Mouse (Mus musculus) induced T-regulatory cell, adult 2 months (primary cell): ENCODE results near the gene Bbs9.

Source experiments
- DNase-seq: peaks from one replicate; pipeline ENCODE4 v3.0.0-alpha.2; 2012; ENCODE audit warnings: low read depth

The Bbs9 gene

DNA sequence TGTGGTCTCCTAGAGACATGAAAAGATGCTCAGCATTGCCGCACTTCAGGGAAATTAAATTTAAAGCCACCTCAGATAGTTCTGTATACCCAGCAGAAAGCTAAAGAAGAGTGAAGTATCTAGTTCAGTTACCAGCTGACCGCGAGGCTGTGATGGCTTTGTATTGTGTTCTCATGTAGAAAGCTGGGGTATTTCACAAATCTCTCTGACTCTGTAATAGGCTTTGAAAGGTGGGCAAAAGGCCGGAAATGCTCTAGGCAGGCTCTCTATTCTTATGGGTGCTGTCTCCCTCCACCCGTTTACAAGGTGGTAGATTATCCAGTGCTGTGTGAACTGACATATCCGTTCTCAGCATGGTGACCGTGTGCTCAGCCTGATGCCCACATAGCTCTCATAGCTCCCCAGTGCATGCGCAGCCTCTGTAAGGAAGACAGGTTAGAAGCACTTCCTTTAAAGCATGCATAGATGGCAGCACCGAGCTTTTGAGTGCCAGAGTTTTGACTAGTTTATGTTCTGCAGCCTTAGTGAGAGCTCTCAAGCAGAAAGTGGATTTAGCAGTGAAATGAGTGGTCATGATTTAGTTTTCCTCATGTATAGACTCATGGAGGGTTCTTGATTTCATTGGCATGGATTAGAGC lies 57.4 kb downstream of the Bbs9 start:
- peak; percentile 38 for DNase-seq

DNA sequence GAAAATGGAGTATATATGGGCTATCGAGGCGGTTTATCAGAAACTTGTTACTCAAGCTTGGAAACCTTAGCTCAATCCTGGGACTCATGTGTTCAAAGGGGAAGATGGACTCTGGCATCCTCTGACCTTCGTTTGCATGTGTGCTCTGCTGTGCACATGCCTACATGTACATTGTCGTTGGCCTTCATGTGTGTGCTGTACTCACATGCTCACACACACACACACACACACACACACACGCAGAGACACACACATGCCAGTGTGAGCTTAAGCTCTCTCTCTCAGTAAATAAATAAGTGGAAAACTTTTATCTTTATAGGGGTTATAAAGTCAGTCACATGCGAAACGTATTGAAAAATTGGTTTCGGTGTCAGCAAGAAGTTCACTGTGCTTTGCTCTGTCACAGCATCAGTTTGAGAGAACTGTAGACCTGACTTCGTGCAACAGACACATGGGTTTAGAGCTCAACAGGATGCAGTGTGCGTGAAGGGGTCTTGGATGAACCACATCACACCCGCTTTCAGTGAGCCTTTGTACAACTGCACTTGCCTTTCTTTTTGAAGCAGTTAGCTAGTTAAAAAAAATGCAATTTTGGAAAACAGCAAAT lies 62.4 kb downstream of the Bbs9 start:
- no peak for DNase-seq

DNA sequence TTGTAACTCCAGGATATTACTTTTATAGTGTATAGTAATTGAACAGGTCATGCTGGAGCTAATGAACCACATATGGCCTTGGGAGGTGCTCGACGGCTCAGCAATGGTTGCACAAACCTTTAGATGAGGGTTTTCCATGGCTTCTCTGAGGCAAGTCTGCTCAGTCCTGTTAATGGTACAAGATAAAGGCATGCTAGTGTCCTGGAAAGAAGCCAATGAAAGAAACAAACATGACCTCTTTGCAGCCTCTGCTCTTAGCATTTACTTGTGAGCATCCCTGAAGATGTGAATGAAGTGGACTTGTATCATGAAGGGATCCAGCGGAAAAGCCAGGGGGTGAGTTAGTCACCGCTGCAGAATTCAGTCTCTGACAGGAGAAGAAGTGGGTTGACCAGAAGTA lies 64.0 kb downstream of the Bbs9 start:
- DNase-seq = no peak

DNA sequence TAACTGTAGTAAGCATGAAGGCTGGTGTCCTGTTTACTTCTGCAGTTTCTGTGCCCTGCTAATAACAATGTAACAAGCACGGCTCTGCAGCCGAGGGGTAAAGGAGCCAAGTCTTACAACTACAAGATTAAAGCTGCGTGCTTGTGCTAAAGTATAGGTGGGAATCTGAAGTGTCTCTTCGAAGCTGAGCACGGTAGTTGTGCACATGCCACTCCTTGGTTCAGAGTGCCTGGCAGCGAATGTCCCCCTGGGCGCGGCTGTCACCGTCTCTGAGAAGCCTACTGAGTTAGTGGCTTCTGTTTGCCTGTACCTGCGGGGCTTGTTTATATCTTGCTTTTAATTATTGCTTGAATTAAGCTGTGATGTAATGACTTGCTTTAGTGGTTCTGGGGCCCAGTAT lies 65.6 kb downstream of the Bbs9 start:
- no peak for DNase-seq

DNA sequence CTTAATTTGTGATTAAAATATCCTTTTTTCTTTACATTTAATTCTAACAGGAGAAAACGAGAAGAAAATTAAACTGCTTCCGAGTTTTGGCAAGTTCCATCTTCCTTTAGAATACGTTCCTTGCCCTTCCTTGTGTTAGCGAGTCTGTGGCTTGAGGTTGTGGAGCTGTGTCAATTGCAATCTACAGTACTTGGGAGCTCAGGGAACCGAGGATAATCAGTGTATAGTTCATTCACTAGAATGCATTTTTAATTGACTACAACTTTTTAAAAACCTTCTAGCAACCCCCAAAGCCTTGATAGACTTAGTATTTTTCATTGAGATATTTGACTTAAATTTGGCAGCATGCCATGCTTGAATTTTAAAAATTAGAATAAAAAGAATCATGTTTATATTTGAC lies 68.0 kb downstream of the Bbs9 start:
- no peak for DNase-seq

DNA sequence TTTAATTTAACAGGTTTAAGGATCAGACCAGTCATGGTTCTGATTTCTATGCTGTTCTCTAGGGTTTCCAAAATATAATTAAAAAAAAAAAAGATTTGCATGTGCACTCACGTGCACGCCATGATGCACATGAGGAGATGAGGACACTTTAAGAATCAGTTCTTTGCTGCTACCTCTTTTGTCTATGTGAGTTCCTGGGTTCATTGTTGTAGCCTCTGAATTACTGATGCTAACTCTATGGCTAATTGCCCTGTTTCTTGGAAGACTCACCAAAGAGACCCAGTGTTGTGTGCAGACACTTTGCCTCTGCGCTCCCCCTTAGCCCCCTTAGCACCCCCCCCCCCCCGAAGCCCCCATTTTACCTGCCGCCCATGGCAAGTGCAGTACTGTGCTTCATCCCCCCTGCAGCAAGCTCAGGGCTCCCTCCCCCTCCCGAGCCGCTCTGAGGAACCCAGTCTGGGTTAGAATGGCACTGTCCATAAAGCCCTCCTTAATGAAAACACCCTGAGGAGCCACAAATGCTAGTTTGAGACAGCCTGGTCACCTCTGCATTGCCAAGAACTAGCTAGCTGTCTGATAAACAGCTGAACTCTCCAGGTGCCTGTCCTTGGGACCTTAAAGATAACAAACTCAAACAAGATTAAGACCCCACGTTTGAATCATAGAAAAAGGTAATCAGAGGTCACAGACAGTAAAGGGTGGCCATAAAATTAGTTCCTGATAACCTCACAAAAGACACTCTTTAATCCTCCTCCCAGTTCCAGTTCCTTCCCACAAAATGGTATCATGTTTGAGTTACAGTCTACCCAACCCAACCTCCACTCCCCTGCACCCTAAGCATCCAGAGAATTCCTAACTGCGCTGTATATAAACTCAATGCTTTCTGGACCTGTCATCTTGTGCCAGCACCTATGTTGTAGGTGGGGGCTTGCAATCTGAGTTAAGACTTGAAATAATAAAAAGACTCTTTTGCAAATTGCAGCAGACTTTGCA lies 69.1 kb downstream of the Bbs9 start:
- DNase-seq = no peak

DNA sequence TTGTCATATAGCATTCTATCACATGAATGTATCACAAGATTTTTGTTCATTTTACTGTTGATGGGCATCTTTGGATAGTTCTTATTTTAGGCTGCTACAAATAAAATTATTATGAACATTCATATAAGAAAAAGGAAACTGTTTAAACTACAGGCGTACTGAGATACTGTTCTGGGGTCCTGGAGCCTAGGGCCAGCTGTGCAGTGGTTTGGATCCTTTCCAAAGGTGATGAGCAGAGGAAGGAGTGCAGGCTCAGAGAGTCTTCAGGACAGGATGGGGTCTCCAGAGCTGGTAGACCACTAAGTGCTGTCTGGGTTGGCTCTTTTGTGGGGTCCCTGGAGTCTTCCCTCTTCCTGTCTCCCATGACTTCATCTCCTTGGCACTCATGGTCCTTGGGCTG lies 75.8 kb downstream of the Bbs9 start:
- DNase-seq = no peak

DNA sequence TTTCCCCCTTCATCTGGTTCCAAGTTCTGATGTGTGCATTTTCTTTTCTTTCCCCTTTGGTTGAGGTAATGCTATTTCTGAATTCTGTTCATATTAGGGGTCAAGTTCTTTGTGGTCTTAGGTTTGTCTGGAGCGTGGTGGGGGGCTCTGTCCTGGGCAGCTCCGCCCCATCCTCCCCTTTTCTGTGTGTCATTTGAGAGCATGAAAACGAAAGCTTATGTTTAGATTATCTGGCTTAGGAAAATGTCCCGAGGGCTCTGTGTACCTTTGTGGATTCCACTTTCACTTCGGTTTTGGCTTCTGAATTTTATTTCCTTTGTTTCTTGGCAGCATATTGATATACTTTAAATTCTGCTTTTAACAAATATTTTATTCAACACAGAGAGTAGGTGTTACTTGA lies 80.6 kb downstream of the Bbs9 start:
- no peak for DNase-seq

DNA sequence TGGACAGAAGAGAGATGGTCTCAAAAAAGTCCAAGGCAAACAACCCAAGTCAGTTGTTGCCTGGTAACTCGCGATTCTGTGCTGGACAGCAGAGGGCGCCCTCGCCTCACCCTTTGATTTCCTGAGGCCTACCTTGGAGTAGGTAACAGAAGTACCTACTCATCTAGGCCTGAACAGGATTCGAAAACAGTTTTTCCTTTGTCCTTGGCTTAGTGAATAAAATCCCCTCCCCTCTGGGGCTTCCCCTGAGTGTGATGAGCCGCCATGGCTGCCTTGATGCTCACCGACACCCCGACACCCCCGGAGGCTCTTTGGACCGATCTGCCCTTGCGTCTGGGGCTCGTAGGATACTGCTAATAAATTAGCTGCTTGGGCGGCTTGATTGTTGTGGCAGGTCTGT lies 82.0 kb downstream of the Bbs9 start:
- peak; percentile 66 for DNase-seq

DNA sequence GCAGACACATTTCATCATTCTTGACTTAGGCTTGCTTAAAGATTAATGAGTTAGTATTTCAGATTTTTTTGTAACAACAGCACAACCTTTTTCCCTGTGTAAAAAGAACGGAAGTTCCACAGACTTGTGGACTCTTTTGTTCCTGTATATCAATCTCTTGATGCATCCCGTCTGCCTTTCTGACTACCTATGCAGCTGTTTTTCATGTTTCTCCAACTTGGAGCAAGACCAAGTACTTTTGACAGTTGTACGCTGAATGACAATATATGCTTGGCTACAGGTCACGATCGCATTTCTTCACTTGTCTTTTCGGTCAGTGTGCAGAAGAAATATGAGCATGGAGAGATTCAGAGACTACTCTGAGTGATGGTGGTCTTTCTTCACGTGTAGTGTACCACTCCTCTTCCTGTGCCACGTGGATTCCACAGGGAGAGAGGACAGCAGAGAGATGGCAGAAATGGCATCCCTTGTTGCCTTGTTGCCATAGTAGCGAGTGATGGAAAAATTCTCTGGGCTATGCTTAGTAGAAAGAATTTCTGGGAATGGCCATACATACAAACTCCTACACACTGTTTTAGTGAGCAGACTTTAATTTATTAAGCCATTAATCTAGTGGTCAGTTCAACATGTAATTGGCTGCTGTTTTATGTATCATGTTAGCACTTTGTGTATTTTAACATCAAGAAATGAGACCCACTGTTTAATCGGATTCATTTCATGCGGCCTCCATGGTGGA lies 88.3 kb downstream of the Bbs9 start:
- no peak for DNase-seq

DNA sequence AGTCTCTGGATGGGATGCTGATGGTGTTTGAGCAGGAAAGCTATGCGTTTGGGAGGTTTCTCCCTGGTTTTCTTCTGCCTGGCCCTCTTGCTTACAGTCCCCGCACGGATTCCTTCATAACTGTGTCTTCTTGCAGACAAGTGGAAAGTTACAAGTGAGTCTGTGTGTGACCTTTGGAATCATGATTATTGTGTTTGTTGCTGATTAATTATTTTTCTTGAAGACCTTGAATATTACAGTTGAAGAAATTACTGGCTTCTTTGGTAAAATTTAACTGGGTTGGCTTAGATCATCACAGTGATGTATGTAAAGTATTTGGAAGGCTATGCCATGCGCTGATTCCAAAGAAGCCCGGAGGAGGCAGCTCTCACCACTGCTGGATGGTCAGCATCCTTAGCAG lies 92.2 kb downstream of the Bbs9 start:
- no peak for DNase-seq

DNA sequence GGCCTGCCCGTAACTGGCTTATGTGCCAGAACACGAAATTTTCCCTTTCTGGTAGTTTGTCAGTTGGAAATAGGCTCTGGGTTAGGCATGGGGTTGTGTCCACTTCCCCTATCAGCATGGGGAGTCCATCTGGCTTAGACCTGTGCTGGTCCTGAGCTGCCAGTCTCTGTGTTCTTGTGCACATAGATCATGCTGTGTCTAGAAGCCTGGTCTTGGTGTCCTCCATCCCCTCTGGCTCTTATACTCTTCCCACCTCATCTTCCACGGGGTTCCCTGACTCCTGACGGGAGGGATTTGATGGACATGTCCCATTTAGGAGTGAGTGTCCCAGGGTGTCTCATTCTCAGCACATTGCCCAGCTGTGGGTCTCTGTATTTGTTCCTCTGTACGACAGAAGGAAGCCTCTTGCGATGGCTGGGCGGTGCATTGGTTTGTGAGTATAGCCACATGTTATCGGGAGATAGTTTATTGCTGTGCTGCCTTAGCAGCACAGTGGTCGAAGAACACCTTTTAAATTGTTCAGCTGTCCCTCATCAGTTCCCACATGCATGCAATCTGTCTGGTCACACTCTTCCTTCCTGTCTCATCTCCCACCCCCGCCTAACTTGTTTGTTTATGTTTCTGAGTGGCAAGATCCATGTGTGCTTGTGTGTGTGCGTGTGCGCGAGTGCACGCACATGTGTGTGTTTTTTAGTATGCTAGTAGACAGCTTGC lies 101.1 kb downstream of the Bbs9 start:
- no peak for DNase-seq

DNA sequence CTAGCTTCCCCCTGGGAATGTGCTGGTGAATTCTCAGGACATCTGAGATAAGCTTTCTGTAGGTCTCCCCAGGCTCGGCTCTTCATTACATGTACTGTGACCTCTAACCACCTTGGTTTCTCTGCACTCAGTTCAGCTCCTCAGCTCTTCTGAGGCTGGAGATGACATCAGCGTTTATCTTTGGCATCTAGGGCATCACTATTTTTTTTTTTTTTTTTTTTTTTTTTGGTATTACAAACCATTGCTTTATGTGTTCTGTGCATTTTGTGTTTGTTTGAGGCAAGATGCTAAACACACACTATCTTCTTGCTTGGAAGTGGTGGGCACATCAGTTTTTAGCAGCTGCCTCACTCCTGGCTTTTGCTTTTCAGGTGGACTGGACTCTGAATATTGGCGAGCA lies 102.8 kb downstream of the Bbs9 start:
- DNase-seq = no peak

DNA sequence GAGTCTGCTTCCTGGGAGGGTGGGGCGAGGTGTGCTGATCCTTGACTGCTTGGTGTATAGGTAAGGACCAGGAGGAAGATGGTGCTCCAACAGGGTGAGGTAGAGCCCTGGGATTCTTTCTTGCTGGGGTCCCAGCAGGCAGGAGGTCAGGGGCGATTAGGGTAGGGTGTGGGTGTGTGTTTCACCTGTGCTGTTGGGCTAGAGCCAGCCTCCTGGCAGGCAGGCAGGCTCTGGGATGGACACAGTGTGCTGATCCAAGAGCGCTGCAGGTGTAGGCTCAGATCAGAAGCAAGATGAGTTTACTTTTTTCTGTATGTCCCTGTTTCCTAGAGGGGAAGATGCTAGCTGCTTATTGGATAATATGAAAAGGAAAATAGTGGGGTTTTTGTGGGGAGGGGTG lies 108.7 kb downstream of the Bbs9 start:
- DNase-seq = no peak

DNA sequence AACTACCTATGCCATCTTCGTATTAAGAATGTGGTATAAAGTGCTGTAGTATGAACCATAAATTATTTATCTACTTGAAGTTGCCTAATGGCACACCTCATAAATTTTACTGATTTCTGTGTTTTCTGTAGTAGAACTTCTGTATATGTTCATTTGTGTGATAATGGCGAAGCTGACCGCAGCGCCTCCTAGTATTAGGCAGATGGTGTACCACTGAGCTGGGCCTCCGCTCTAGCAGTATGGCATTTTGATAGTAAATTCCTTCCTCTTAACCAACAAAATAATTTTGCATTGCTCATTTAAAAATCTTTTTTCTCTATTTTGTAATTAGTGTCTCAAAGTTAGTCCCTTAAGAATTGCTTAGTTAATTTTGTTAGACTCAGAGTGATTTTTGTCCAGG lies 117.5 kb downstream of the Bbs9 start:
- no peak for DNase-seq

DNA sequence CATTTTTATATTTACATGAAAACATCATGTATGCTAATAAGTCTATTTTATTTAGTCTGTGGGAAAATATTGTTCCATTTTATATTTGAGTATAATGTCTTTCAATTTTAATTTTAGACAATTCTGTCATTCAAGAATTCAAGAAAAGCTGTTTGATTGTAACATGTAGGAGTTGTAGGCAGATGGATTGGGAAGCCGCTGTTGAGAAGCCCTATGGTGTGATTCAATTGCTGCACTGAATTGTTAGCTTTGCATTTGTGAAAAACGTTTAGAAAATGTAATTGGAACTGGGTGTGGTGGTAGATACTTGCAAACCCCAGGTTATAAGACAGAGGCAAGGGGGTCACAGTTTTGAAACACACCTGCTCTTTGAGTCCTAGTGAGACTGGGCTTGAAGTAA lies 121.1 kb downstream of the Bbs9 start:
- DNase-seq = no peak

DNA sequence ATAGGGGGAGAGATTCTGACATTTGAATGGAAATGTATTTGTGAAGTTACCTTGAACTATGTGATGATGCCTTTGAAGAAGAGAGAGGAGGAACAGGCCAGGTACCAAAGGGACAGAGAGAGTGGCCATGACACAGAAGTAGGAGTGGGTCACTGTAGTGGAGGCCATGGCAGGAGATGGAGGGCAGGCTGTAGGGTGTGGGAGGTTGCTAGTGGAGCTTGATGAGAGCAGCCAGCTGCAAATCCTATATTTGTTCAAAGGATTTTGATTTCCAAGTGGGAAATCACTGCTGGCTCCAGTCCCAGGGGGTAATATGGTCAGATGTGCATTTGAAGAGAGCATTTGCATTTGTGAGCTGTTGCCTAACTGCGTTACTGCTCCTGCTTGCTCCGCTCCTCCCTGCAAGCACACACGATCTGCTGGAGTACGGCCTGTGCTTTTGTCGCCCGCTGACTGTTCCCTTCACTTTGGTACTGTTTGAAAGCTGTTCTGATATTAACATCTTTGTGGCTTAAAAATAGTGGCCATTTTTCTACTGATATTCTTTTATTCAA lies 137.8 kb downstream of the Bbs9 start:
- no peak for DNase-seq

DNA sequence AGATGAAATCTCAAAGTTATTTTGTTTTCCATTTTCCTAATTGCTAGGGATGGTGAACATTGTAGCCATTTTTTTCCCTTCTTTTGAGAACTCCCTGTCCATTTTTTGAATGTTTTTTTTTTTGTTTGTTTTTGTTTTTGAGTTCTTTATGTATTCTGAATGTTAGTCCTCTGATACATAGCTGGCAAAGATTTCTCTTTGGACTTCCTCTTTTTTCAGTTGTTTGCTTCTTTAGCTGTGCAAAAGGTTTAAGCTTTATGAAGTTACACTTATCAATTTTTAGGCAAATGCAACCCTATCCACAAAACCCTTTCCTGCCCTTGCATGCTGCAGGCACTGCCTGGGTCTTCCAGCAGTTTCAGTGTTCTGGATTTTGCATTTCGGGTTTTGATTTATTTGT lies 143.7 kb downstream of the Bbs9 start:
- no peak for DNase-seq

DNA sequence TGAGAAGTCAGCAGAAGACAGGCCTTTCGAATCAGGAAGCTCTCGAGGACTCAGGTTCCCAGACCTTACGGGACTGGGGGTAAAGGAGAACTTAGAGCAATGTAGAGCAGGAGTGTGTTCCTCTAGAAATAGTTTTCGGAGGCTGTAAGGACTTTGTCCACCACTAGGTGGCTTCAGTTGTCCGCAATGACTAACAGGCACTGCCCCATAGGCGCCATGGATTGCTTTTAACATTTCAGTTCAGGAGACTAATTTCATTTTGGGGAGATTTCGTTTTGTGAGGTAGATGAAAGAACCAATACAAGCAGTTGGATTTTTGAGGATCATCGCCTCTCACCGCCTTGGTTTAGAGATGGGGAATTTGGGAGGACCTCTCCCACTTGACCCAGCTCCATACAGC lies 149.5 kb downstream of the Bbs9 start:
- DNase-seq = peak; percentile 71

DNA sequence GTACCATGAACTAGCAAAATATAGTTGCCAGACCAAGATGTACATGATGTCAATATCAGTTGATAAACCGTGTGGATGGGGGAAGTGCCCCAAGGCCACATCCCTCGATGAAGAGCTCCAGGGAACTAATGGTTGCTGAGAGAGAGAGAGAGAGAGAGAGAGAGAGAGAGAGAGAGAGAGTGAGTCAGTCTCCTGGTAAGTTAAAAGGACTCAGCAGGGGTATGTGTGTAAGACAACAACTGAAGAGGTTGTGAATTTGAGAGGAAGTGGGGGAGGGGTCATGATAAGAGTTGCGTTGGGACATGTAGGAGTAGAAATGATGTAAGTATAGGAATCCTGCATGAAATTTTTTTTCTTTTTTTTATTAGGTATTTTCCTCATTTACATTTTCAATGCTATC lies 150.5 kb downstream of the Bbs9 start:
- no peak for DNase-seq

DNA sequence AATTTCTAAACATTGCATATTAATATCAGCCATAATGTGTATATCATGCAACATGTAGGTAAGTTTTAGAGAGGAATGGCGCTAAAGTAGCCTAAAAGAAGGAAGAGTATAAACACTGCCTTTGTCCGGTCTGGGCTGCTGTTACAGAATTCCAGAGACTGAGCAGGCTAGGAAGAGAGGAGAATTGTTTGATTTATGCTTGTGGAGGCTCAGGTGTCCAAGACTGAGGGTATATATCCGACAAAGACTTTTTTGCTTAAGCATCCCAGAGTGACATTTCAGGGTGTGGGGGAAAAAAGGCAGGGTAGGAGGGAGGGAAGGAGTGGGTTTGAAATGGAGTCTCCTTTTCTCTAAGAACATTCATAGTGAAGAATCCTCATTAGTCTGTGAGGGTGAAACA lies 152.4 kb downstream of the Bbs9 start:
- no peak for DNase-seq
